Mouse (Mus musculus): ENCODE data around the gene Slfn2. TPM values are rescaled to one million over a fixed set of nuclear protein-coding genes. Genes with fewer than 3 reads are reported as not detected.

The Slfn2 gene
- polyA plus RNA-seq, 1 experiment, result not detected

- Histone ChIP-seq H3K36me3 (ENCODE audit: control insufficient read depth) (no peaks in the 10 kb centered on the region), H3K4me1 (ENCODE audit: control insufficient read depth) (no peaks in the 10 kb centered on the region; the same call in 1 of the 2 replicates), H3K9me3 (ENCODE audit: control insufficient read depth, low read length) (no peaks in the 10 kb centered on the region), H3K4me3 (replicated peaks) (no peak overlapping the region), H3K27me3 (ENCODE audit: control insufficient read depth) (peaks cover 5% of the 10 kb centered on the region)
- no peak for TF ChIP-seq GATA1 (IDR thresholded peaks at IDR 0.05; ENCODE audit: low read length)
- no peak for TF ChIP-seq TAL1 (IDR thresholded peaks at IDR 0.05; ENCODE audit: low read length)
These were observed 2.0 kb downstream of the Slfn2 start for GRCm38 (mm10) chr11:83066640-83067531.

GRCm38 (mm10) chr11:83067982-83068694, 3.2 kb downstream of the Slfn2 start:
- TF ChIP-seq TAL1 (IDR thresholded peaks at IDR 0.05; ENCODE audit: low read length) (no peak), GATA1 (IDR thresholded peaks at IDR 0.05; ENCODE audit: low read length) (no peak)
- Histone ChIP-seq H3K27me3 (ENCODE audit: control insufficient read depth) (peaks cover 5% of the 10 kb centered on the region), H3K36me3 (ENCODE audit: control insufficient read depth) (no peaks in the 10 kb centered on the region), H3K4me1 (ENCODE audit: control insufficient read depth) (no peaks in the 10 kb centered on the region; the same call in 1 of the 2 replicates), H3K9me3 (ENCODE audit: control insufficient read depth, low read length) (no peaks in the 10 kb centered on the region), H3K4me3 (replicated peaks) (no peak overlapping the region)

GRCm38 (mm10) chr11:83070321-83070970, 5.5 kb downstream of the Slfn2 start:
- Histone ChIP-seq H3K4me1 (ENCODE audit: control insufficient read depth) (no peaks in the 10 kb centered on the region), H3K9me3 (ENCODE audit: control insufficient read depth, low read length) (no peaks in the 10 kb centered on the region), H3K4me3 (replicated peaks) (no peak overlapping the region), H3K36me3 (ENCODE audit: control insufficient read depth) (no peaks in the 10 kb centered on the region), H3K27me3 (ENCODE audit: control insufficient read depth) (peaks cover 3% of the 10 kb centered on the region)
- no peak for TF ChIP-seq TAL1 (IDR thresholded peaks at IDR 0.05; ENCODE audit: low read length)

GRCm38 (mm10) chr11:83077714-83078422, 13.0 kb downstream of the Slfn2 start:
- H3K4me1 ChIP-seq (ENCODE audit: control insufficient read depth), result no peaks in the 10 kb centered on the region; the same call in 1 of the 2 replicates
- no peak overlapping the region for H3K4me3 ChIP-seq (replicated peaks)
- TF ChIP-seq GATA1 (IDR thresholded peaks at IDR 0.05; ENCODE audit: low read length) (no peak), TAL1 (IDR thresholded peaks at IDR 0.05; ENCODE audit: low read length) (no peak)
- H3K36me3 ChIP-seq (ENCODE audit: control insufficient read depth), result no peaks in the 10 kb centered on the region
- no peaks in the 10 kb centered on the region for H3K27me3 ChIP-seq (ENCODE audit: control insufficient read depth)
- H3K9me3 ChIP-seq (ENCODE audit: control insufficient read depth, low read length), result no peaks in the 10 kb centered on the region

- TF ChIP-seq GATA1 (IDR thresholded peaks at IDR 0.05; ENCODE audit: low read length) (no peak), TAL1 (IDR thresholded peaks at IDR 0.05; ENCODE audit: low read length) (no peak)
- H3K4me3 ChIP-seq (replicated peaks), result no peak overlapping the region
- H3K9me3 ChIP-seq (ENCODE audit: control insufficient read depth, low read length), result 0 out of 2 replicates have a peak, but pooled peaks cover 2% of the 10 kb centered on the region
- H3K36me3 ChIP-seq (ENCODE audit: control insufficient read depth), result no peaks in the 10 kb centered on the region
- no peaks in the 10 kb centered on the region; the same call in 1 of the 2 replicates for H3K4me1 ChIP-seq (ENCODE audit: control insufficient read depth)
- H3K27me3 ChIP-seq (ENCODE audit: control insufficient read depth), result no peaks in the 10 kb centered on the region
These were observed 13.7 kb downstream of the Slfn2 start for GRCm38 (mm10) chr11:83078423-83079140.

GRCm38 (mm10) chr11:83079487-83080199, 14.7 kb downstream of the Slfn2 start:
- no peak for TF ChIP-seq TAL1 (IDR thresholded peaks at IDR 0.05; ENCODE audit: low read length)
- TF ChIP-seq GATA1 (IDR thresholded peaks at IDR 0.05; ENCODE audit: low read length), result no peak
- H3K36me3 ChIP-seq (ENCODE audit: control insufficient read depth), result no peaks in the 10 kb centered on the region
- H3K4me1 ChIP-seq (ENCODE audit: control insufficient read depth), result no peaks in the 10 kb centered on the region; the same call in 1 of the 2 replicates
- H3K4me3 ChIP-seq (replicated peaks), result no peak overlapping the region
- H3K9me3 ChIP-seq (ENCODE audit: control insufficient read depth, low read length), result peaks cover 6% of the 10 kb centered on the region
- H3K27me3 ChIP-seq (ENCODE audit: control insufficient read depth), result no peaks in the 10 kb centered on the region

- no peak for TF ChIP-seq TAL1 (IDR thresholded peaks at IDR 0.05; ENCODE audit: low read length)
- no peak for TF ChIP-seq GATA1 (IDR thresholded peaks at IDR 0.05; ENCODE audit: low read length)
- no peaks in the 10 kb centered on the region for H3K36me3 ChIP-seq (ENCODE audit: control insufficient read depth)
- H3K4me3 ChIP-seq (replicated peaks), result no peak overlapping the region
- no peaks in the 10 kb centered on the region; the same call in 1 of the 2 replicates for H3K4me1 ChIP-seq (ENCODE audit: control insufficient read depth)
- peaks cover 9% of the 10 kb centered on the region for H3K9me3 ChIP-seq (ENCODE audit: control insufficient read depth, low read length)
- H3K27me3 ChIP-seq (ENCODE audit: control insufficient read depth), result no peaks in the 10 kb centered on the region
These were observed 18.0 kb downstream of the Slfn2 start for GRCm38 (mm10) chr11:83082741-83083473.
